Mouse (Mus musculus): ENCODE measurements around the gene Npm3.

GRCm38 (mm10) chr19:45727231-45727630, 22.2 kb downstream of the Npm3 start:
- no peak for TF ChIP-seq CTCF (IDR thresholded peaks at IDR 0.05; ENCODE audit: borderline replicate concordance, extremely low read depth, insufficient read depth, insufficient read length)
- no peak for TF ChIP-seq POLR2A (IDR thresholded peaks at IDR 0.05; ENCODE audit: borderline replicate concordance, extremely low read depth, insufficient read depth, insufficient read length, poor library complexity, severe bottlenecking)

Data from brain, embryonic 14.5 days (tissue).